Mouse (Mus musculus) bone marrow macrophage, adult 2 months (primary cell): ENCODE data around the gene Slc3a2.

ENCODE experiments used
- CTCF ChIP-seq: IDR thresholded peaks from 2 replicates; pipeline ENCODE4 v1.5.1; 2012; ENCODE audit warnings: low read depth, mild to moderate bottlenecking, low read length, moderate library complexity
- POLR2A ChIP-seq: IDR thresholded peaks from 2 replicates; pipeline ENCODE4 v1.6.1; 2012; ENCODE audit warnings: mild to moderate bottlenecking, low read depth, low read length, borderline replicate concordance

DNA sequence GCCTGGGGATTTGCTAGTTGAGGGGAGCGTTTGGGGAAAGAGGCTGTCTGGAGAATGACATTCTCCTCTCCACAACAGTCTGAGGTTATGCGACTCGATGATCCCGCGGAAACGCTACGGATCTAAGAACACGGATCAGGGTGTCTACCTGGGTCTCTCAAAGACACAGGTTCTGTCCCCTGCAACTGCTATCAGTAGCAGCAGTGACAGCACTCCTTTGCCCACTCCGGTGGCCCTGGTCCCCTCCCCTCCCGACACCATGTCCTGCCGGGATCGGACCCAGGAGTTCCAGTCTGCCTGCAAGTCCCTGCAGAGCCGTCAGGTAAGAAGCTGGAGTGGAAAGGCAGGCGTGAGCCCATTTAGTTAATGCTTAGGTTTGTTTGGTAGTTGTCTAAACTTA is 19.0 kb upstream of the Slc3a2 start:
- no peak for TF ChIP-seq POLR2A
- TF ChIP-seq CTCF: no peak
